Mouse (Mus musculus) ZHBTc4 (cell line): ENCODE measurements around the gene Sept12.

Source experiments
- DNase-seq: peaks from one replicate; pipeline ENCODE4 v3.0.0-alpha.2; 2011; ENCODE audit warnings: low read depth, low spot score

Gene Sept12

GRCm38 (mm10) chr16:4997553-4997952 is at the start of gene Sept12:
Gene Sept12 (minus strand): TSS chr16:4997852.
- DNase-seq: no peak

- no peak for DNase-seq
Observed at GRCm38 (mm10) chr16:5045322-5045721, 47.7 kb upstream of the Sept12 start.

GRCm38 (mm10) chr16:5036649-5037234 is 39.1 kb upstream of the Sept12 start:
- no peak for DNase-seq

- DNase-seq: no peak
Observed at GRCm38 (mm10) chr16:5035591-5035990, 37.9 kb upstream of the Sept12 start.

- no peak for DNase-seq
Observed at GRCm38 (mm10) chr16:5029847-5030246, 32.2 kb upstream of the Sept12 start.

GRCm38 (mm10) chr16:5024021-5024420 is 26.4 kb upstream of the Sept12 start:
- DNase-seq: no peak

- no peak for DNase-seq
Observed at GRCm38 (mm10) chr16:5014578-5014977, 16.9 kb upstream of the Sept12 start.

GRCm38 (mm10) chr16:5013054-5013838 is 15.6 kb upstream of the Sept12 start, which contains the start of gene Rogdi:
Gene Rogdi (minus strand): TSS chr16:5013553.
- DNase-seq: peak; percentile 100

GRCm38 (mm10) chr16:5012036-5013005 is 14.7 kb upstream of the Sept12 start:
- DNase-seq: no peak

GRCm38 (mm10) chr16:5011285-5011684 is 13.6 kb upstream of the Sept12 start:
- no peak for DNase-seq

- no peak for DNase-seq
Observed at GRCm38 (mm10) chr16:5010371-5010935, 12.8 kb upstream of the Sept12 start.

GRCm38 (mm10) chr16:5008076-5008475 is 10.4 kb upstream of the Sept12 start:
- DNase-seq: no peak

GRCm38 (mm10) chr16:5007492-5007891 is 9.8 kb upstream of the Sept12 start:
- no peak for DNase-seq

- DNase-seq: no peak
Observed at GRCm38 (mm10) chr16:5007067-5007466, 9.4 kb upstream of the Sept12 start, which contains the start of gene Smim22. Gene Smim22 (plus strand): TSS chr16:5007288.

- no peak for DNase-seq
Observed at GRCm38 (mm10) chr16:5000611-5001010, 3.0 kb upstream of the Sept12 start.

- no peak for DNase-seq
Observed at GRCm38 (mm10) chr16:4998984-4999383, 1.3 kb upstream of the Sept12 start.

- DNase-seq: no peak
Observed at GRCm38 (mm10) chr16:4993276-4993675, 4.4 kb downstream of the Sept12 start.

GRCm38 (mm10) chr16:4984717-4985116 is 12.9 kb downstream of the Sept12 start:
- no peak for DNase-seq

- DNase-seq: peak; percentile 58
Observed at GRCm38 (mm10) chr16:4979755-4980380, 17.8 kb downstream of the Sept12 start.

GRCm38 (mm10) chr16:4978275-4979051 is 19.2 kb downstream of the Sept12 start:
- no peak for DNase-seq
